ENCODE assay signal across 32 mouse cellular contexts in the genomic region with DNA sequence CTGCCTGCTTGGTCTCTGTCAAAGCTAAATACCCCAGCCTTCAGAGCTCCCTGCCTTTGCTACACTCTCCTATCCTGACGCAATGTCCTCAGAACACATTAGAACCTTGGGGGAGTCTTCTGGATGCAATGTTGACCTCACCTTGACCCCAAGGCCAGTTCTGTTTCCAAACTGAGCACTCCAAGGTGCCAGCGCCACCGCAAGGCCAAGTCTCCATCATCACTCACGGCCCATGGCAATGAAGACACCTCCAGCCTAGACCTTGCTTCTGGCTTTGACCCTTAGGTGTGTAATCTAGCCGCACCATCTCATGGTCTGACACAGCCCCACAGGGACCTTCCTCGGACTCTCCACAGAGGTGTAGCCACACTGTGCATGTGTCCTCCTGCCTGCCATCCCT. TPM values are rescaled to one million over a fixed set of nuclear protein-coding genes. Genes with fewer than 3 reads are reported as not detected.
"Had no signal": no experiment of that assay in that cellular context is flagged by ENCODE, and none has a peak within 500 bp of the region (broad histone marks: within the 10 kb centered on the region; RNA-seq: fewer than 3 reads in every experiment).

No protein-coding gene starts in this region.

- H3K27ac ChIP-seq: heart, embryonic 10.5 days; hindbrain, embryonic 10.5 days; hindbrain, embryonic 12.5 days; hindbrain, embryonic 14.5 days; intestine, embryonic 15.5 days; layer of hippocampus, adult 2 months; left cerebral cortex, adult 2 months; limb, embryonic 10.5 days; limb, embryonic 12.5 days; liver, embryonic 13.5 days; liver, embryonic 15.5 days had no signal

- DNase-seq: gastrocnemius, postnatal 10 days; gastrocnemius, postnatal 25 days; heart, adult 18-20 months; heart, postnatal 10 days; heart, postnatal 4 days; kidney, adult 18-20 months; kidney, adult 8-10 months; kidney, postnatal 10 days; kidney, postnatal 25 days; kidney, postnatal 4 days; liver; liver, embryonic 13.5 days; liver, postnatal 0 days had no signal

- H3K4me3 ChIP-seq: heart, embryonic 10.5 days; heart, embryonic 12.5 days; hindbrain, embryonic 10.5 days; hindbrain, embryonic 12.5 days; intestine, embryonic 15.5 days; layer of hippocampus, adult 2 months; left cerebral cortex, adult 2 months; limb, embryonic 10.5 days; limb, embryonic 12.5 days; liver, embryonic 13.5 days; liver, embryonic 15.5 days had no signal

- H3K36me3 ChIP-seq: heart, embryonic 10.5 days; heart, embryonic 12.5 days; hindbrain, embryonic 10.5 days; hindbrain, embryonic 12.5 days; intestine, embryonic 15.5 days; limb, embryonic 10.5 days; limb, embryonic 12.5 days; liver, embryonic 13.5 days; liver, embryonic 15.5 days had no signal

- H3K4me1 ChIP-seq: hindbrain, embryonic 10.5 days; hindbrain, embryonic 12.5 days; intestine, embryonic 15.5 days had no signal

- H3K27me3 ChIP-seq: hindbrain, embryonic 12.5 days; intestine, embryonic 15.5 days; limb, embryonic 12.5 days; liver, embryonic 13.5 days; liver, embryonic 15.5 days had no signal

- H3K9me3 ChIP-seq: heart, embryonic 10.5 days; heart, embryonic 12.5 days; hindbrain, embryonic 10.5 days; hindbrain, embryonic 12.5 days; intestine, embryonic 15.5 days; limb, embryonic 10.5 days; limb, embryonic 12.5 days; liver, embryonic 13.5 days; liver, embryonic 15.5 days had no signal

RNA-seq across cellular contexts. Expression of gene Btbd16, which starts 23.7 kb away (rescaled TPM):
- total RNA-seq: heart, adult 8-10 months; heart, postnatal 25 days had no signal
- polyA plus RNA-seq: heart, embryonic 14.5 days; hindbrain, embryonic 10.5 days; hindbrain, embryonic 12.5 days; hindbrain, embryonic 14.5 days; hindbrain, embryonic 16.5 days; intestine, postnatal 0 days; kidney, embryonic 14.5 days; kidney, embryonic 16.5 days; limb, embryonic 10.5 days; limb, embryonic 12.5 days; liver, embryonic 11.5 days; liver, embryonic 13.5 days; liver, embryonic 15.5 days had no signal
